Mouse (Mus musculus): ENCODE data around the gene Tmem140. TPM values are rescaled to one million over a fixed set of nuclear protein-coding genes. Genes with fewer than 3 reads are reported as not detected.

The Tmem140 gene
- polyA plus RNA-seq, 2 experiments: 1.7 to 2.9 TPM

- DNase-seq (ENCODE audit: low read depth in 3 of 3, low spot score in 3 of 3) (no peak), ATAC-seq (ENCODE audit: insufficient read depth) (no peak)
- no peaks in the 10 kb centered on the region for H3K36me3 ChIP-seq (replicated peaks; ENCODE audit: control insufficient read depth, insufficient read depth, low read depth)
- no peak overlapping the region for H3K4me2 ChIP-seq (ENCODE audit: low read depth)
- H3K9me3 ChIP-seq (ENCODE audit: control insufficient read depth, low read length): no peaks in the 10 kb centered on the region
- H3K27ac ChIP-seq: no peak overlapping the region
- no peaks in the 10 kb centered on the region for H3K27me3 ChIP-seq (ENCODE audit: control insufficient read depth, insufficient read depth, low read length)
- peaks cover 0 to 8% of the 10 kb centered on the region in 2 experiments; a peak in 2 of 4 replicates for H3K4me1 ChIP-seq (replicated peaks; ENCODE audit: control insufficient read depth in 2 of 2, insufficient read depth in 2 of 2, low read length in 1 of 2)
- no peak overlapping the region for H3K9ac ChIP-seq (replicated peaks)
- TF ChIP-seq EP300 (IDR thresholded peaks at IDR 0.05; ENCODE audit: low read depth) (no peak), CTCF (IDR thresholded peaks at IDR 0.05; ENCODE audit: low read depth) (no peak)
- no peak overlapping the region for H3K4me3 ChIP-seq (ENCODE audit: insufficient read depth in 1 of 2, low read depth in 2 of 2, low read length in 2 of 2)
- WGBS (ENCODE audit: insufficient replicate concordance): 79% methylated on average over 12 of the region's 12 CpGs
Measured at GRCm38 (mm10) chr6:34920631-34921030, 57.7 kb downstream of the Tmem140 start.

GRCm38 (mm10) chr6:34921941-34922340 lies 59.0 kb downstream of the Tmem140 start:
- Histone ChIP-seq H3K4me2 (ENCODE audit: low read depth) (no peak overlapping the region), H3K9ac (replicated peaks) (no peak overlapping the region), H3K9me3 (ENCODE audit: control insufficient read depth, low read length) (no peaks in the 10 kb centered on the region), H3K4me3 (ENCODE audit: insufficient read depth in 1 of 2, low read depth in 2 of 2, low read length in 2 of 2) (no peak overlapping the region), H3K4me1 (replicated peaks; ENCODE audit: control insufficient read depth in 2 of 2, insufficient read depth in 2 of 2, low read length in 1 of 2) (peaks cover 0 to 6% of the 10 kb centered on the region in 2 experiments; a peak in 2 of 4 replicates), H3K27me3 (ENCODE audit: control insufficient read depth, insufficient read depth, low read length) (no peaks in the 10 kb centered on the region), H3K27ac (no peak overlapping the region), H3K36me3 (replicated peaks; ENCODE audit: control insufficient read depth, insufficient read depth, low read depth) (no peaks in the 10 kb centered on the region)
- TF ChIP-seq EP300 (IDR thresholded peaks at IDR 0.05; ENCODE audit: low read depth) (no peak), CTCF (IDR thresholded peaks at IDR 0.05; ENCODE audit: low read depth) (peak; percentile 97)
- WGBS (ENCODE audit: insufficient replicate concordance): 45% methylated on average over 14 of the region's 14 CpGs
- DNase-seq (ENCODE audit: low read depth in 3 of 3, low spot score in 3 of 3): peak; percentile 44 to 57 (median 51)
- ATAC-seq (ENCODE audit: insufficient read depth): peak; percentile 57

Other genes starting within 250 kb of the Tmem140 start
- 1.4 and 3.0 TPM in 2 replicates for gene Agbl3, start 82.7 kb upstream of the Tmem140 start, polyA plus RNA-seq (2012; rRNA removed)
- gene Agbl3, start 82.7 kb upstream of the Tmem140 start, polyA plus RNA-seq (2014; fragmentation: Nextera tagmentation; extraction: Ambion mirVana): 2.8 and 4.0 TPM in 2 replicates
- gene Cyren, start 14.9 kb downstream of the Tmem140 start, polyA plus RNA-seq (2012; rRNA removed): 5.4 and 7.2 TPM in 2 replicates
- 4.2 and 6.3 TPM in 2 replicates for gene Cyren, start 14.9 kb downstream of the Tmem140 start, polyA plus RNA-seq (2014; fragmentation: Nextera tagmentation; extraction: Ambion mirVana)
- 17.4 and 21.5 TPM in 2 replicates for gene Wdr91, start 47.7 kb downstream of the Tmem140 start, polyA plus RNA-seq (2012; rRNA removed)
- gene Wdr91, start 47.7 kb downstream of the Tmem140 start, polyA plus RNA-seq (2014; fragmentation: Nextera tagmentation; extraction: Ambion mirVana): 9.5 and 9.7 TPM in 2 replicates
- gene Stra8, start 57.0 kb downstream of the Tmem140 start, polyA plus RNA-seq (2012; rRNA removed): not detected in 2 replicates
- not detected in 2 replicates for gene Stra8, start 57.0 kb downstream of the Tmem140 start, polyA plus RNA-seq (2014; fragmentation: Nextera tagmentation; extraction: Ambion mirVana)
- gene Slc23a4, start 125.3 kb downstream of the Tmem140 start, polyA plus RNA-seq (2012; rRNA removed): 0.12 and 0.17 TPM in 2 replicates
- gene Slc23a4, start 125.3 kb downstream of the Tmem140 start, polyA plus RNA-seq (2014; fragmentation: Nextera tagmentation; extraction: Ambion mirVana): 0.06 and 0.16 TPM in 2 replicates